Mouse (Mus musculus) heart, adult 2 months (tissue): ENCODE measurements at regions not wholly inside any gene's neighbourhood (a gene's known extent, or its start where the extent isn't known, plus 50 kb on each side); places are given as distances from the start of the nearest gene placed in this dataset.

ENCODE experiments used
- CTCF ChIP-seq: fragments of 200-600 bp; IDR thresholded peaks from 2 replicates; pipeline ENCODE4 v1.8.1; 2022; ENCODE audit warnings: antibody characterized with exemption, mild to moderate bottlenecking, moderate library complexity
- EP300 ChIP-seq: fragments of 200-500 bp; IDR thresholded peaks from 2 replicates; pipeline ENCODE4 v1.6.1; 2011; ENCODE audit warnings: low read depth, low read length, control low read depth; ENCODE audit not compliant: insufficient read depth

DNA sequence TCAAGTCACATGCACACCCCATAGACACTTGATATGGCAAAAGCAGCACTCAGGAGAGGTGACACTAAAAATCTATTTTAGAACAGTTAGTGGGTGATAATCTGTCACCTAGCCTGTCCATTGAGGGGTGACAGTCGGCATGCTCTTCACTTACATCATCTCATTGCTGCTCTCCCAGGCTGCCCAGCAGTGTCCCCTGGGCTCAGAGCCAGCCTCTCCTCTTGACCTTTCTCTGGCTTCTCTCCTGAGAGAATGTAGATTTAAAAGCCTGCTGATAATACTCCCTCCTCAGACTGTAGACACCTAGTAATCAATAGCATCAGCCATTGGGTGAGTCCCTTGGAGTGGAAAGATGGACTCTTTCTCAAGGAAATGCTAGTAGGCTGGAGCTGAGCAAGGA lies 70.7 kb upstream of the Sertad2 start:
- no peak for TF ChIP-seq CTCF
- no peak for TF ChIP-seq EP300
